Mouse (Mus musculus) ES-E14 (cell line): ENCODE measurements around the gene Srrd. TPM values are rescaled to one million over a fixed set of nuclear protein-coding genes. Genes with fewer than 3 reads are reported as not detected.

Source experiments
- DNase-seq: peaks from one replicate; pipeline ENCODE4 v3.0.0-alpha.2; 2013; ENCODE audit warnings: low read depth, low spot score
- H3K27ac ChIP-seq: 2 replicates; pipeline ENCODE4 v1.5.1; 2012; ENCODE audit warnings: low read depth, mild to moderate bottlenecking, low read length, moderate library complexity, mixed read lengths; ENCODE audit not compliant: poor library complexity, insufficient read depth, severe bottlenecking
- H3K36me3 ChIP-seq: 2 replicates; pipeline ENCODE4 v1.6.1; 2012; ENCODE audit warnings: mild to moderate bottlenecking, low read length, moderate library complexity, mixed read lengths; ENCODE audit not compliant: control insufficient read depth, poor library complexity, insufficient read depth, severe bottlenecking
- H3K4me1 ChIP-seq, 2 experiments: fragments of 150-350 bp in 1 of 2; sonication (generic) in 1 of 2; 2 replicates each; pipeline ENCODE4 v1.6.1; 2012; ENCODE audit warnings: low read length in 2 of 2, mild to moderate bottlenecking in 1 of 2, mixed read lengths in 1 of 2; ENCODE audit not compliant: control insufficient read depth in 2 of 2, insufficient read depth in 2 of 2, poor library complexity in 1 of 2
- H3K4me3 ChIP-seq, 2 experiments: fragments of 150-350 bp in 1 of 2; sonication (generic) in 1 of 2; 2 replicates each; pipeline ENCODE4 v1.5.1; 2012; ENCODE audit warnings: low read length in 2 of 2, low read depth in 1 of 2, mild to moderate bottlenecking in 1 of 2, mixed read lengths in 1 of 2; ENCODE audit not compliant: insufficient read depth in 1 of 2, poor library complexity in 1 of 2, severe bottlenecking in 1 of 2
- H3K9ac ChIP-seq: 2 replicates; pipeline ENCODE4 v1.6.1; 2012; ENCODE audit warnings: low read depth, mild to moderate bottlenecking, low read length, mixed read lengths; ENCODE audit not compliant: poor library complexity, insufficient read depth, severe bottlenecking
- H3K9me3 ChIP-seq: fragments of 150-350 bp; sonication (generic); 2 replicates; pipeline ENCODE4 v1.6.1; 2012; ENCODE audit warnings: low read depth, mild to moderate bottlenecking, low read length; ENCODE audit not compliant: control insufficient read depth, insufficient read depth
- CHD2 ChIP-seq: IDR thresholded peaks from 2 replicates; pipeline ENCODE4 v1.6.1; 2014; ENCODE audit warnings: mild to moderate bottlenecking, low read depth, low read length, inconsistent platforms
- HCFC1 ChIP-seq: IDR thresholded peaks from 2 replicates; pipeline ENCODE4 v1.6.1; 2012; ENCODE audit warnings: low read length, inconsistent platforms, borderline replicate concordance; ENCODE audit not compliant: insufficient read depth
- MAFK ChIP-seq: IDR thresholded peaks from 2 replicates; pipeline ENCODE4 v1.6.1; 2014; ENCODE audit warnings: mild to moderate bottlenecking, low read depth, low read length, inconsistent platforms; ENCODE audit not compliant: insufficient read depth
- ZC3H11A ChIP-seq: IDR thresholded peaks from 2 replicates; pipeline ENCODE4 v1.6.1; 2012; ENCODE audit warnings: low read depth, mild to moderate bottlenecking, inconsistent platforms, low read length, borderline replicate concordance
- ZNF384 ChIP-seq: IDR thresholded peaks from 2 replicates; pipeline ENCODE4 v1.6.1; 2012; ENCODE audit warnings: low read depth, low read length, inconsistent platforms
- in situ Hi-C, 2 experiments: fragments of 600-800 bp; cut with MboI; formaldehyde crosslinking; loops; one replicate each; pipeline ENCODE4 v1.15.1; 2025; ENCODE audit warnings: low sequenced_read_pairs in 2 of 2, inconsistent platforms in 1 of 2; ENCODE audit not compliant: unreplicated experiment in 2 of 2
- total RNA-seq: library from RNA; depleted of rRNA; stranded (reverse); fragments of 300-350 nt; gene quantifications from 2 replicates; pipeline ENCODE4 v1.2.3, GENCODE M21; 2012

Srrd gene
- total RNA-seq, 1 experiment = 25.8 TPM

DNA sequence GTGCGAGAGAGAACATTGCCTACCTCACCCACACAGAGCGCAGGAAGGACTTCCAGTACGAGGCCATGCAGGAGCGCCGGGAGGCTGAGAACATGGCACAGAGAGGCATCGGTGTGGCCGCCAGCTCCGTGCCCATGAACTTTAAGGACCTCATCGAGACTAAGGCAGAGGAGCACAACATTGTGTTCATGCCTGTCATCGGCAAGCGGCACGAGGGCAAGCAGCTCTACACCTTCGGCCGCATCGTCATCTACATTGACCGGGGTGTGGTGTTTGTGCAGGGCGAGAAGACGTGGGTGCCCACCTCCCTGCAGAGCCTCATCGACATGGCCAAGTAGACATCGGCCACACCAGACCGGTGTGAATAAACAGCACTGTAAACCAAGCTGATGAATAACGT is 5.8 kb downstream of the Srrd start:
- Histone ChIP-seq H3K9me3 (no peaks in the 10 kb centered on the region), H3K4me3 (no peak overlapping the region), H3K36me3 (peaks cover 69% of the 10 kb centered on the region), H3K27ac (no peak overlapping the region), H3K9ac (no peak overlapping the region), H3K4me1 (no peaks in the 10 kb centered on the region)
- no peak for DNase-seq
- TF ChIP-seq MAFK (no peak), ZC3H11A (no peak), CHD2 (no peak)
- in situ Hi-C loops = loop anchor here in 1 of 2 experiments (25.0 kb wide), 1 partner anchor 100 kb away; no protein-coding TSS in a partner anchor

GRCm38 (mm10) chr5:112335473-112335872 is 7.4 kb downstream of the Srrd start:
- H3K9ac ChIP-seq = no peak overlapping the region
- no peaks in the 10 kb centered on the region for H3K9me3 ChIP-seq
- in situ Hi-C loops = loop anchor here in 1 of 2 experiments (25.0 kb wide), 1 partner anchor 98 kb away; no protein-coding TSS in a partner anchor
- no peak overlapping the region for H3K4me3 ChIP-seq
- no peak overlapping the region for H3K27ac ChIP-seq
- H3K4me1 ChIP-seq = no peaks in the 10 kb centered on the region
- DNase-seq = no peak
- TF ChIP-seq ZNF384 (no peak), MAFK (no peak), ZC3H11A (no peak), CHD2 (no peak), HCFC1 (no peak)
- H3K36me3 ChIP-seq = peaks cover 84% of the 10 kb centered on the region

- H3K9ac ChIP-seq = no peak overlapping the region
- in situ Hi-C loops = loop anchor here in 1 of 2 experiments (25.0 kb wide), 1 partner anchor 93 kb away; no protein-coding TSS in a partner anchor
- peaks cover 62% of the 10 kb centered on the region for H3K36me3 ChIP-seq
These were observed 12.9 kb downstream of the Srrd start for GRCm38 (mm10) chr5:112329805-112330564.

GRCm38 (mm10) chr5:112327854-112328253 is 15.0 kb downstream of the Srrd start:
- no peak for DNase-seq
- H3K4me1 ChIP-seq = peaks cover 3 to 6% of the 10 kb centered on the region in 2 experiments; a peak in 2 of 4 replicates
- no peak overlapping the region for H3K27ac ChIP-seq
- TF ChIP-seq MAFK = no peak
- no peak for TF ChIP-seq HCFC1
- TF ChIP-seq ZC3H11A = no peak
- no peak for TF ChIP-seq CHD2
- TF ChIP-seq ZNF384 = no peak
- peaks cover 40% of the 10 kb centered on the region for H3K36me3 ChIP-seq
- no peak overlapping the region for H3K9ac ChIP-seq
- in situ Hi-C loops = loop anchor here in 1 of 2 experiments (25.0 kb wide), 1 partner anchor 91 kb away; no protein-coding TSS in a partner anchor
- no peak overlapping the region for H3K4me3 ChIP-seq
- H3K9me3 ChIP-seq = no peaks in the 10 kb centered on the region

More at GRCm38 (mm10) chr5:112329805-112330564, 12.9 kb downstream of the Srrd start:
- H3K27ac ChIP-seq = no peak overlapping the region
- H3K9me3 ChIP-seq = no peaks in the 10 kb centered on the region
- H3K4me1 ChIP-seq = peaks cover 2 to 3% of the 10 kb centered on the region in 2 experiments; a peak in 2 of 4 replicates
- DNase-seq = no peak
- no peak for TF ChIP-seq CHD2
- no peak for TF ChIP-seq MAFK
- no peak for TF ChIP-seq ZC3H11A
- no peak for TF ChIP-seq ZNF384
- TF ChIP-seq HCFC1 = no peak
- H3K4me3 ChIP-seq = no peak overlapping the region
